Mouse (Mus musculus) lung, postnatal 14 days (tissue): ENCODE measurements around the gene Dram2.
"Not testable (repeated sequence)": the region's sequence is repeated elsewhere in the genome, so short reads cannot be mapped to it uniquely, and the experiment has no call there.

Experiments
- DNase-seq: peaks from one replicate; pipeline ENCODE4 v3.0.0; 2021

Dram2 gene

DNA sequence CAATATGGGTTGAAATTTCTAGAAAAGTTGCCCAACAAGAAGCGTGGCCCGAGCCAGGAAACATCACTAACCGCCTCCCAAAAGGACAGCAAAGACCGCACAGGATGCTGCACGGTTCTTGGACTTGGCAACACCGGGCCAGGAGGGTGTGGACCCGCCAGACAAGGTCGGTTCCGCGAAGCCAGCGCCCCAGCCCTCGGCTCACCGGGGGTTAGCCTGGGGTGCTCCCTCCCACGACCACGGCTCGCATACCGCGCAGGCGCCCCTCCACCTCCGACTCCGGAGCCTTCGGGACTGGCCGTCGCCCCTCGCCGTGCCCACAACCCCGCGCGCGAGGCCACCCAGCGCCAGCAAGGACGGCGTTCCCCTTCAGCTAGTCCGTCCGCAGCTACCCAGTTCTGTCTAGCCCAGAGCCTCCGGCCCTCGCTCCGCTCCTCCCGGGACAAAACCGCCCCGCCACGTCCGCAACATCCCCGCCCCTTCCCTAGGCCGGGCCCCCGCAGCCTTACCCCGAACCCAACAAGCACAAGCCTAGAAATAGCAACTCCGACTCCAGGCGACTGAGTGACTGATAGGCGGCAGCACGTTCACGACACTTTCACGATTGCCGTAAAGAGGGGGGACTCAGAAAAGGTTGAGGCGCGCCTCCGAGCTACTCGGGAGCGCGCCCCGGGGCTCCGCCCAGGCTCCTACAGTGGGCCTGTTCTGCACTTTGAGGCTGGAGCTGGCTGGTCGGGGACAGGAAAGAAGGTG, at the start of gene Dram2, which contains the start of gene Cept1:
Gene Dram2, plus strand, starts transcription at position 628 of the 753 bp plus-strand sequence.
Gene Cept1, minus strand, starts transcription at position 632 of the 753 bp plus-strand sequence.
- peak; percentile 93 for DNase-seq

DNA sequence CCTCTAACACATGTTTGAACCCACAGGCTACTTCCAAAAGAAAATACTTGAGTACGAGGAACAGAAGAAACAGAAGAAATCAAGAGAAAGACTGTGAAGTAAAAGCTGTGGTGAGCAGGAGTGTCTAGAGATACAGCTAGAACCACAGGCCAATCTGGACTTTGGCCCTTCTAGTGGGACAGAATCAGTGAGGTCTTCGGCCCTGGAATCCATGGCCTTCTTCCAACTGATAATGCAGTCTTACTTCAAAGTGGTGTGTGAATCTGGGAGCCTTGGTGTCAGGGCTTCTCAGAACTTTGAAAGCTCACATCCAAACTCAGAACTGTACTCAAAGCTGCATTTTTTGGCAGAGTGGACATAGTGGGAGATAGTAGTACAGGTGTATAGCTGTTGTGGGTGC, 47.1 kb upstream of the Dram2 start:
- DNase-seq, result no peak

GRCm38 (mm10) chr3:106502892-106503291, 44.7 kb upstream of the Dram2 start:
- no peak for DNase-seq

GRCm38 (mm10) chr3:106510669-106511068, 36.9 kb upstream of the Dram2 start:
- DNase-seq, result no peak

GRCm38 (mm10) chr3:106515016-106515415, 32.6 kb upstream of the Dram2 start:
- DNase-seq, result no peak

DNA sequence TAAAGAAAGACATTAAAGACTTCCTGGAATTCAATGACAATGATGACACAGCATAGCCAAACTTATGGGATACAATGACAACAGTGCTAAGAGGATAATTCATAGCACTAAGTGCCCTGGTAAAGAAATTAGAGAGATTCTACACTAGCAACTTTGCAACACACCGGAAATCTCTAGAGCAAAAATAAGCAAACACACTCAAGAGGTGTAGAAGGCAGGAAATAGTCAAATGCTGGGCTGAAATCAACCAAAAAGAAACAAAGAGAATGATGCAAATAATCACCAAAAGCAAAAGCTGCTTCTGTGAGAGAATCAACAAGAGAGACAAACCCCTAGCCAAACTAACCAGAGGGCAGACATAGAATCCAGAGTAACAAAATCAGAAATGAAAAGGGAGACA, 24.9 kb upstream of the Dram2 start:
- no peak for DNase-seq

- DNase-seq, result no peak
Measured at GRCm38 (mm10) chr3:106526411-106526810, 21.2 kb upstream of the Dram2 start.

DNA sequence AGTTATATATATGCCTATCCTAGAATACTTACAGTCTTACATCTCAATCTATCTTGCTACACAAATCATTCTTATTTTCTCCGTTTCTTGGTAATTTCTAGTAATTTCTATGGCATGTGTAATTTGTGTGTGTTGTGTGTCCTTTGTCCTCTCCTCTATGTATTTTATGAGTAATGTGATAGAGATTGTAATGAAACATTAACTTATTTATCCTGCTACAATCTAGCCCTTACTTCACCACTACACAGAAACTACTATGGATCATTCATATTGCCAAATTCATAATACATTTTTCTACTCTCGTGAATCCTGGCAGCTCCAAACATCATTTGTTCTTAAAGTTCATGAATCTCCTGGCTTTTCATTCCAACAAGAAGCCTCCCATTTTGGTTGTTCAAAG, 19.6 kb upstream of the Dram2 start:
- DNase-seq, result no peak

- DNase-seq, result no peak
Measured at GRCm38 (mm10) chr3:106533277-106533676, 14.3 kb upstream of the Dram2 start.

DNA sequence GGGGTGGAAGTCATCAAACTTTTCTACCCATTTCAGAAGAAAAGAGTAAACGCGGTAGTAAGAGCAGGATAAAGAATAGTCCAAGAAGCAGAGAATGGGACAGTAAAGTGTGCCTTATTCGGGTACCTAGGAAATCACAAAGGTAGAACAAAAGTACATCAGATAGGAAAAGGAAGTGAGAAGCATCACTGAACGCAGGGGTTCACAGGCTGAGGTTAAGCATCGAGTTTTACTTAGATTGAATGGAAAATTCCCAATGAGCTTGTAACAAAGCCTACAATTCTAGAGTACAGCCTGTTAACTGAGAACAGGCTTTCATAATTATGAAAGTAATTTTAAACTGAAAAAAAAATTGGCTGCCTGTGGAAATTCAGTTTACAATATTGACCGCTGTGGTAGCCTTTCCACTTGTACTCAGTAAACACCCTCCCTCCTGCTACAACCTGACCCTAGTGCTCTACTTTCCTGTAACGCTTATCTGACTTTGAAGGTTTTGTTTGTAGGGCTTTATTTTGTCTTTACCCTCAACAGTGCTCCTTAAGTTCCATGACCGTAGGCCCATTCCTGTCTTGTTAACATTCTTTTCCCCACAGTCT, 2.8 kb upstream of the Dram2 start:
- no peak for DNase-seq

GRCm38 (mm10) chr3:106547924-106548539, 434 bp downstream of the Dram2 start:
- DNase-seq, result peak; percentile 53

GRCm38 (mm10) chr3:106548971-106549370, 1.4 kb downstream of the Dram2 start:
- no peak for DNase-seq

- DNase-seq, result no peak
Measured at GRCm38 (mm10) chr3:106553411-106553810, 5.8 kb downstream of the Dram2 start.

- DNase-seq, result no peak
Measured at GRCm38 (mm10) chr3:106555743-106556250, 8.2 kb downstream of the Dram2 start.

DNA sequence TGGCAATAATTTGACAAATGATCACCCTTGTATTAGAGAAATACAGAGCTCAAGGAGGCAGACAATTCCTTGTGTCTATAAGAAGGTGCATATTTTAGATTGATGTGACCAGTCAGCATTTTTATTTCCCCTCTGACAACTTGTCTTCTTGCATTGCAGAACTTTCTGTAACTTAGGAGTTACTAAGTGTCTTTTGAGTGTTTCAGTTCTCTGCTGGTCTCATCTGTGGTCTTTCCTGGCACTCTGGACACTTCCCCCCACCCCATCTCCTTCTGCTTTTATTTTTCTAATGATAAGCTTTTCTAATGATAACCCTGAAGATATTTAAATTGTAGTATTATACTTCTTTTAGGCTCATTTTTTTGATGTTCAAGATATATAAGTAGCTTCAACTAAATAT, 10.7 kb downstream of the Dram2 start:
- no peak for DNase-seq

- no peak for DNase-seq
Measured at GRCm38 (mm10) chr3:106565876-106566275, 18.3 kb downstream of the Dram2 start.

DNA sequence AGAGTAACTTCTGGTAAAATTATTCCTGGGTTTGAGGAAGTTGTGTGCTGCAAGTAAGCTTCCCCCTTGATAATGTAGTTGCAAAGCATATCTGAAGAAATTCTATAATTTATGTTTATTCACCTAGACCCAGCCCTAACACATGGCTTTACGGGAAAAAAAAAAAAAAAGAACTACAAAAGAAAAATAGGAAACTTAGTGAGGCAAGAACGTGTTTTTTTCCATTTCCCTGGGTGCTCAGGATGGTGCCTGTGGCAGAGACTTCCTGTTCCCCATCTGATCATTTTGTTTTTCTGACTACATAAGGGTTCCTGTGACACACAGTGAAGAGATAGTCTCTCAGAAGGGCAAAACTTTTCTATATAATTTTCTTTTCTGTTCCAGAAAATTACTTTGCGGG, 25.6 kb downstream of the Dram2 start:
- no peak for DNase-seq

GRCm38 (mm10) chr3:106579296-106579695, 31.7 kb downstream of the Dram2 start:
- DNase-seq, result no peak

GRCm38 (mm10) chr3:106593631-106594030, 46.0 kb downstream of the Dram2 start:
- DNase-seq, result not testable (repeated sequence)

DNA sequence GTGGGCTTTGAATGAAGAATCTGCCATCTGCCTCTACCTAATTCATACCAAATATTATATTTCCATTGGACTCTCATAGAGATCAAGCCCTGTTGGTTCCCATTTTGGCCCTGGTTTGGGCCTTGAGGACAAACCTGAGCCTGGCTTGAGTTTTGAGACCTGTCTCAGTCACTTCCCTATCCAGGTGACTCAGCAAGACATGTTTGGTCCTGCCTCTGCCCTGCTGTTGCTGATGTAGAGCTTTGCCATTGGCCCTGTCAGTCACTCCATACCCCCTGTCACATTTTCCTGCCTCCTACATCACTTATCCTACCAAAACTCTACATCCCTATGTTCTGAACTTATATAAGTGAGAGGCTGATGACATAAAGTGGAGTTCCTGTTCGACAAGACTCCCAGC, 70.5 kb downstream of the Dram2 start:
- no peak for DNase-seq
